Mouse (Mus musculus) heart, postnatal 25 days (tissue): ENCODE data around the gene Tbc1d24. TPM values are rescaled to one million over a fixed set of nuclear protein-coding genes. Genes with fewer than 3 reads are reported as not detected.

Source experiments
- DNase-seq: peaks from one replicate; pipeline ENCODE4 v3.0.0; 2022; ENCODE audit warnings: low spot score
- intact Hi-C: fragments of 180-260 bp; cut with DNase I; formaldehyde crosslinking; loops from one replicate; pipeline ENCODE4 v1.15.1; 2025
- total RNA-seq, 2 experiments: library from RNA; stranded (reverse); gene quantifications; 2 replicates each; pipeline ENCODE4 v1.2.3; 2021

Gene Tbc1d24
- 1 to 10 TPM; 8.3 to 9.4 TPM for total RNA-seq

DNA sequence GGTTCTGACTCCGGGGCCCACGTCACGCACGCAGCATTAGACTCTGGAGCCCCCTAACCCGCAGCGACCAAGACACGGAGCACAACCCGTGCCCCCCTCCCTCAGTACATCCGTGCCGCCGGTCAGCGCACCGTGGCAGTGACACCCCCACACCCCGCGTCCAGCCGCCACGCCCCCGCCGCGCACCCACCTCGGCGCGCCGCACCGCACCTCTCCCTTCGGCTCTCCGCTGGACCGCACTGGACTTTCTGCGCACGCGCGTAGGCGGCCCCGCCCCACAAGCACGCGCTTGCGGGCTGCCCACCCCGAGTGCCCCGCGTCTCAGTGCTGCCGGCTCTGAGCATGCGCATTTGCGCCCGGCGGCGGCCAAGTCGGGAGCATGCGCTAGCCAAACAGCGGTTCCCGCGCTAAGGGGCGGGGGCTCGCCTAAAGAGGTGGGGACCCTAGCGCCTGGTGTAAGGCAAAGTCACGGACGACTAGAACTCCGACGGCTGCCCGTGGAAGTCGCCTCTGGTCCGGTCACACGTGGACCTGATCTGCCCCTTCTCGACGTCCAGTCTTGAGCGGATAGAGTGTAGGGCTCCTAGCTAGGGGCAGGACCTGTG lies at the start of gene Tbc1d24:
Tbc1d24 (minus strand) TSS at position 279 of the 605 bp plus-strand sequence.
- peak; percentile 87 for DNase-seq
- intact Hi-C loops = loop anchor here (2.0 kb wide), 1 partner anchor 35 kb away; no protein-coding TSS in a partner anchor

DNA sequence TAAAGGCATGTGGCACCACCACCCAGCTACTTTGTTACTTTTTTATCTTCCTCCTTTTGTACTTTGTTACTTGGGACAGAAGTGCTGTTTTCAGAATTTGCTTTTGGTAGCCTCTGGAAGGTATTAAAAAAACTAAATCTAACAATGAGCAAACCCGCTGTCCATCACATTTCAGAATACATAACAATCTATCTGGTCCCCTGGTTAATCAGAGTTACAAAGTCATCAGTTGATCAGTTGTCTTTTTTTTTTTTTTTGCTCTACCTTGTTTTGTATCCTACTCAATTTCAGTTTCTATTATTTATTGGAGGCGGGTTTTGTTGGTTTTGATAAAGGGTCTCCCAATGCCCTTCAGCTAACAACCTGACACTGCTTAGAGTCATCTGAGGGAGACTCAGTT lies 47.0 kb upstream of the Tbc1d24 start:
- DNase-seq = no peak
- intact Hi-C loops = loop anchor here (5.0 kb wide), 1 partner anchor 80 kb away; no protein-coding TSS in a partner anchor

DNA sequence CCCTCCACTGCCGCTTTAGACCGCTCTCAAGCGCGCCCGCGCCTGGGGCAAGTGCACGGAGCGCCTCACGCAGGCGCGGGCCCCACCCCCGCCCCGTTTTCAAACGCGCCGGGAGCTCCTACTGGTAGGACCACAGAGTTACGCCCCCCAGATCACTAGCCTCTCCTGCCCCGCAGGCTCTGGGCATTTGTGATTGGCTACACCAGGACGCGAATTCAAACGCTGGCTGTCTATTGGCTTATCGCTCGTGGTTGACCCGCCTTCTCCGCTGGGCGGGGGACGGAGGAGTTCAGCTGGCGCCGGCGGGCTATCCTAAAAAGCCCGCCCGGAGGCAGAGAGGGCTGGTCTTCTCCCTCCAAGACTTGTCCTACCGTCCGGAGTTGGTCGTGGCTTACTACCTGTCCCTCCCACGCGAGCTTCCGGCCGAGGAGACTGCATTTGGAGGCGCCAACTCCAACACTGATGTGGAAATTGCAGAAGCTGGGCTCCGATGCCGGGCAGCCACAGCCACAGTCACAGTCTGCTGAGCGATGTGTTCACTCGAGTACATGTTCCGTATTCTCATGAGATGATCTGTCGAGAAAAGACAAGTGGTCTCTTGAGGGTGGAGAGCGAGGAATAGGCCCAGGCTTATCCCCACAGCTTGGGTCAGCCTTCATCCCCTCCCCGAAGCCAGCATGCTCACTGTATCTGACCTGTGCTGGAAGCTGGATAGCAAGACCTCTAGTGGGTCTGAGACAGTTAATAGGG lies 46.1 kb upstream of the Tbc1d24 start, which contains the start of gene Ccnf:
Ccnf (minus strand) TSS at position 165 of the 750 bp plus-strand sequence.
- DNase-seq = peak; percentile 96
- intact Hi-C loops = loop anchor here (5.0 kb wide), 1 partner anchor 79 kb away; no protein-coding TSS in a partner anchor

GRCm38 (mm10) chr17:24250988-24251319 lies 45.6 kb upstream of the Tbc1d24 start:
- DNase-seq = no peak
- intact Hi-C loops = loop anchor here (5.0 kb wide), 1 partner anchor 79 kb away; no protein-coding TSS in a partner anchor

DNA sequence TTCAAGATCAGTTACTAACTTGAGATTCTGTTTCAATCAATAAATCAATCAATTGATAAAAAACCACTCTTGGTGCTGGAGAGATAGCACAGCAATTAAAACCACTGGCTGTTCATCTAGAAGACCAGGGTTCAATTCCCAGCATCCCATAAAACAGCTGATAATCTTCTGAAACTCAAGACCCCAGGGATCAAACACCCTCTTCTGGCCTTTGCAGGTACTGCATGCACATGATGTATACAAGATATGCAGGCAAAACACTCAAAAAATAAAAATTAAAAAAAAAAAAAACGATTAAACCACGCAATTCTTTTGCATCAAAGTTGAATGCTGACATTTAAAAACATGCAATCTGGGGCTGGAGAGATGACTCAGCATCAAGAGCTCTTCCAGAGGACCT lies 43.3 kb upstream of the Tbc1d24 start:
- no peak for DNase-seq
- intact Hi-C loops = no loop called here

DNA sequence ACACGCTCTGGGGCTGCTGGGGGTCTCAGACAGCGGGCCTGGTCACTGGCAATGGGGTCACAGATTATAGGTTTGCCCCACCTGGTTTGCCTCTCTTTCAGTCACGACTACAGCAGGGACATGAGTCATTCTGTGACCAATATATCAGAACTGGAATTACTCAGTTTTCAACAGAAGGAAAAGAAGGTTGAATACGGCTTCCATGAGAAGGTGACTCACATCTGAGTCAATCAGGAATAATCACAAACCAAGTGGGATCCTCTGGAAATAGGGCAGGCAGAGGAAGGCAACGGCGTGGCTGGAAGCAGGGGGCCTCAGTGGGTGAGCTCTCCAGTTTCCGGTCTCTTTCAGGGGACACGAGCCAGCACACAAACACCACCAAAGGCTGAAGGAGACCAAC lies 38.7 kb upstream of the Tbc1d24 start:
- intact Hi-C loops = no loop called here
- DNase-seq = no peak

DNA sequence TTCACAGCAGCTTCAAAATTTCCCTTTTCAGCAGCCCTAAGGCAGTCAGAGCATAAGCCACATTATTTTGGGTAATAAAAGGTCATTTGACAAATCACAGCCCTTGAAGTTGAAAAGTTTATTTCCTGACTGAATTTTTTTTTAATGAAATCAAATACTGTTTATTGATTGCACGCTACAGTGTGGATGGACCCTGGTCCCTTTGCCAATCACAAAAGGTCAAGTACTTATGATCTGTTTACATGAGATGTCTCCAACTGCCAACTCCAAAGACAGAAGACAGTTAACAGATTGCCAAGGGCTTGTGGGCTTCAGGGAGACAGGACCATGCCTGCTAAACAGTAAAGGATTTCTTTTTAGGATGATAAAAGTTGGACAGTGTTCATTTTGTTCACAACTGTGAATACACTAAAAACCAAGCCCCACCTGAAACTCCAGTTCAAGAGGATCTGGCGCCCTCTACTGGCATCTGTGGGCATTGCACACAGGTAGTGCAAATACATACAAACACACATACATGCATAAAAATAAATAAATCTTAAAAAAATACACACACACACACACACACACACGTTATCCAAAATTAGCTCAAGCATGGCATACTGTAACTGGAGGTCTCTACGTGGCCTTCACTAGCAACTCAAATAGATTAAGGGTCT lies 38.1 kb upstream of the Tbc1d24 start:
- no peak for DNase-seq

DNA sequence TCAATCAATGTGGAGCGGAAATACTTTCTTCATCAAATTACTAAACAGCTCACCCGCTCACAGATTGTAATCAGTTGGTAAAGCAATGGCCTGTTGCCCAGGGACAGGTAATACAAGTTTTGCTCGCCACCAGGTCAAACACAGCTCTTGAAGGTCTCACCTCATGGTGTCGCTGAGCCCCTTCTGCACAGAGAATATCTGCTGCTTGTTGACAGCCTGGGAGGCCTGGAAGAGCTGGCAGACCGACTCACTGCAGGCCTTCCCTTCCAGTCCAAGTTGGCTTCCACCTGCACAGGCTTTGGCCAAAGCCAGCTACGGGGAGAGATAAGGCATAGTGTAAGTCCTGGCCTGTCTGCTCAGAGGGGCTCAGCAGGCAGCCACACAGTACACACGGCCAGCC lies 31.6 kb upstream of the Tbc1d24 start:
- intact Hi-C loops = loop anchor here (2.0 to 10.0 kb wide), 2 partner anchors 70 to 148 kb away; no protein-coding TSS in a partner anchor
- no peak for DNase-seq

More for the DNA sequence above, 38.1 kb upstream of the Tbc1d24 start:
- intact Hi-C loops = no loop called here

DNA sequence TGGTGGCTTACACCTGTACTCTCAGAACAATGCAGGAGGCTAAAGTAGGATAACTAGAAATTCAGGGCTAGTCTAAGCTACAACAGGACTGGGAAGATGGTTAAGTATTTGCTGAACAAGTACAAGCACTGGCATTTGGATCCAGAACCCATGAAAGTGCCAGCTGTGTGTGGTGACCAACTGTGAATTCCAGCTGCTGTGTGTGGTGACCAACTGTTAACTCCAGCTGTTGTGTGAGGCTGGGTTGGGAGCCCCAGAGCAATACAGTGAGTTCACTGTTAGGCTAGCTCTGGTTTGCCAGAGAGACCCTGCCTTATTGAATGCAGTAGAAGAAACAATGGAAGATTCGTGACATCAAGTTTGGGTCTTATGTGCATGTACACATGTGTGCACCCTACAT lies 31.1 kb upstream of the Tbc1d24 start:
- no peak for DNase-seq
- intact Hi-C loops = loop anchor here (2.0 to 10.0 kb wide), 2 partner anchors 70 to 148 kb away; no protein-coding TSS in a partner anchor

- DNase-seq = no peak
- intact Hi-C loops = no loop called here
These were observed 22.6 kb upstream of the Tbc1d24 start for GRCm38 (mm10) chr17:24227941-24228340.

DNA sequence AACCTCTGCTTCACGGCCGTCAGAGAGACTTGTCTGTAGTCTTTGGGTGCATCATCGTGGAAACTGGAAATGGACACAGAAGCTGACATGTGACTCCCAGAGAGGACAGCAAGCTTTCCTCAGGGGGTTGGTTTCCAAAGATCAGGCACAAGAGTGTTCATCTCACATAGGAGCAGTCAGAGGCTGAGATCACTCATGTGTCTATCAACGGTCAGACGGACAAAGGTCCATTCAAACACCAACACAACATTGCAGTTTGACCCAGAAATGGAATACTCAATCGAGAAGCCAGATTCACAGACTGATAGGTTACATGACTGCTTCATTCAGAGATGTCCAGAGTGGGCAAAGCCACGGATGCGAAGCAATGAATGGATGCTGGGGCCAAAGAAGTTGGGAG lies 21.4 kb upstream of the Tbc1d24 start:
- intact Hi-C loops = no loop called here
- DNase-seq = no peak

DNA sequence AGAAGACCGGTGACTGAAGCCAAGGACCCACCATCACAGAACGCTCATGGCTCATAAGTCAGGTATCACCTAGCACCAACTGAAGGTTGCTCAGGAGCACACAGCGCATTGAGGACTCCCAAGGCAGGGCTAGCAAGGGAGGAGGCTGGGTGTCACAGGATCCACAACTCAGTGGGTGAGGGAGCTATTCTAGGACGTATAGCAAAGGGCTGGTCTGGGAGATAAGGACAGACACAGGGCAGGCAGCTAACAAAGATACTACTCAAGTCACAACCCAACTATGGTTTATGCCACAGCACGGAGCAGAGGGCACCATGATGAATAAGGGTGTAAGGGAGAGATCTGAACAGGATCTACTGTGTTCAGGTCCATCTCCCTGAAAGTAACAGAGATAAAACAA lies 20.5 kb upstream of the Tbc1d24 start:
- intact Hi-C loops = no loop called here
- no peak for DNase-seq

DNA sequence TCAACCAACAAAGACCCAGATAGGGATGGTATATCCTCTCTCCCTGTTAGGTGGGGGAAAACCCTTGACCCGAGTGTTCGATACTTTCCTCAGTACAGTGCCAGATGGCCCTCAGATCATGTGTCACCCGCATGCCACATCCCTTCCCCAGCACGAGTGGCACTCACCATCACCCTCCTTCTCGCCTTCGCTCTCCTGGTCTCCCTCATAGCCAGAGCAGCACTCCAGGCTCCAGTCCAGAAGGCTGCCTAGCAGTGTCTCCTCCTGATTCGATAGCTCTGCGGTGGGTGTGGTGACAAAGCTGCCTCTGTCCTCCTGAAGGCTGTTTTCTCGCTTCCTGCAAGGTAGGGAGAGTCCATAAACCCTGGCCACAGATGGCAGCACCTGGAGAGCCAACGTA lies 19.4 kb upstream of the Tbc1d24 start:
- no peak for DNase-seq
- intact Hi-C loops = no loop called here

DNA sequence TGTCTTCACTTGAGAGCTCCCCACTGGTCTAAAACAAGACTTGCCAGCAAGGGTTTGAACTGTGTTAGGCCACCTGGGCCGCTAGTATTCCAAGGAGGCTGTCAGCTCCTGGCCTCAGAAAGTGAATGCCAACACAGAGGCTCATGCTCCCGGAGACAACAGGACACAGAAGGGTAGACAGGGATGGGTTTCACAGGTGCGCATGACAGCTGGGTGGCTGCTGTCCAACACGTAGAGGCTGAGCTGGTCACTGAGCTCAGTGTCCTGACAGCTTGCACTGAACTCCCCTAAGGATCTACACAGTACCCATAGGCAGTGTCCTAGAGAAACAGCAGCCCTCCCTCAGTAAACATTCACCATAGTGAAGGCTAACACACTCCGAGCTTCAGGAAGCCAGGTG lies 18.2 kb upstream of the Tbc1d24 start:
- no peak for DNase-seq
- intact Hi-C loops = no loop called here

GRCm38 (mm10) chr17:24222653-24223052 lies 17.3 kb upstream of the Tbc1d24 start:
- intact Hi-C loops = no loop called here
- DNase-seq = no peak

DNA sequence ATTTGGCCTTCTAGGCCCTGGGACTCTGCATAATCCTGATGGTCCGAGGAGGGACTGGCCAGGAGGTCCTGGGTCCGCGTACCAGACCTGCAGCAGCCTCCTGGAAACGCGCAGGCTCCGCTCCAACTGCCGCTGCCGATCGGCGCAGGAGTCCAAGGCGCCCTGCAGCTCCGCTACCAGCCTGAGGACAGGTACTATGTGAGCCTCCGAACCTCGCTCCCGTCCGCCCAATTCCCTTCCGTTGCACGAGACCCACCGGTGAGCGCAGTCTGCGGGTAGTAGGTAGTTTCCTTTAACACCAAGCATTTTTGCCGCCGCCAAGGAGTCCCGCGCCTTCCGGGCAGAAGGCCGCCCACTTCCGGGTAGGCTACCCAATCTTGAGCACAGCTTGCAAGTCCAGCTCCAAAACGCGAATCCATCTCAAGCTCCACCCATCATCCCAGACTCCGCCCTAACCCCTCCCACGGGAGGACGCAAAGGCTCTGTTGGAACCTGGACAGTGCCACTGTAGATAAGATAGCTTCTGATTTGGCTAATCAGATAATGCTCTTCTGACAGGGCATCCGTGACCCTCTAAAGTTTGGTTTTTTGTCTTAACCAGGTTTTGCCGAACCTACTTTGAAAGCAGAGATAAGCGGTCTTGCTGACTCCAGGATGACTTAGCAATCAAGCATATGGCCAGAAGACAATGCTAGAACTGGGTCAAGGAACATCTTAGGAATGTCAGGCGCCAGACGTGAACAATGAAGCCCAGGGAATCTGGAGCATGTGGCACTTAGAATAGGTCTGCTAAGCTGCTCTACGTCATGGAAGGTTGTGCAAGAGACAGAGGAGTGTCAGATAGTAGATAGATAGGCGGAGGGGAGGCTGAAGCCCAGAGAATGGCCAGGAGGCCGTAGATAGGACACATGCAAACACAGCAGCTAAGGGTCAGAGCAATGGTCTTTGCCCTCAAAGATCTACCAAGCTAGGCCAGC lies 15.4 kb upstream of the Tbc1d24 start, which contains the start of gene Tedc2:
Tedc2 (minus strand) TSS at position 417 of the 977 bp plus-strand sequence.
- intact Hi-C loops = no loop called here
- DNase-seq = peak; percentile 88

DNA sequence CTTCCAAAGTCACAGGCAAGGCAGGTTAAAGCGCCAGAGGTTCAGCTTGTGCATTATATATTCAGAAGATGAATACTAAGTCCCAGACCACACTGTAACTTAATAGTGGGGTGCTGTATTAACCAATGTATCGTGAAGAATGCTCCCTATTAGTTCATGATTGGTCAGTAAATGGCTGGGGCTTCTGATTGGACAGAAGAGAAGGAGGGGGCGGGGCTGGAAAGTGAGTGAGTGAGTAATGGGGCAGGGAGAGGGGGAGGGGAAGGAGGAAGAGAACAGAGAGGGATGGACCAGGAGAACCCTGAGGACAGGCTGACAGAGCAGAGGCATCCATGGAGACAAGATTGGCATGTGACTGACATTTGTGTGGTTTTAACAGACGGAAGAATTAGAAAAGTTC lies 11.5 kb upstream of the Tbc1d24 start:
- no peak for DNase-seq
- intact Hi-C loops = no loop called here

GRCm38 (mm10) chr17:24213186-24213585 lies 7.8 kb upstream of the Tbc1d24 start:
- intact Hi-C loops = no loop called here
- no peak for DNase-seq

- no peak for DNase-seq
- intact Hi-C loops = no loop called here
These were observed 7.2 kb upstream of the Tbc1d24 start for GRCm38 (mm10) chr17:24212441-24213018.
